Mouse (Mus musculus) hindbrain, embryonic 16.5 days (tissue): ENCODE measurements around the gene Gm49369. TPM values are rescaled to one million over a fixed set of nuclear protein-coding genes. Genes with fewer than 3 reads are reported as not detected.
"Not testable (repeated sequence)": the region's sequence is repeated elsewhere in the genome, so short reads cannot be mapped to it uniquely, and the experiment has no call there.

Experiments
- ATAC-seq: fragments of 200-750 bp; cut with Nextera tagmentation; 2 replicates; pipeline ENCODE4 v1.8.0; 2017; ENCODE audit warnings: moderate TSS enrichment, moderate library complexity
- H3K27ac ChIP-seq: fragments of 300-500 bp; sonication (generic); 2 replicates; pipeline ENCODE4 v1.5.1; 2014; ENCODE audit warnings: low read depth, mild to moderate bottlenecking, control low read depth, low read length, moderate library complexity
- H3K27me3 ChIP-seq: fragments of 300-500 bp; sonication (generic); replicated peaks from 2 replicates; pipeline ENCODE4 v1.6.1; 2014; ENCODE audit warnings: low read length; ENCODE audit not compliant: control insufficient read depth, insufficient read depth
- H3K36me3 ChIP-seq: fragments of 300-500 bp; sonication (generic); 2 replicates; pipeline ENCODE4 v1.6.1; 2014; ENCODE audit warnings: mild to moderate bottlenecking, low read length, moderate library complexity, mixed read lengths; ENCODE audit not compliant: control insufficient read depth, insufficient read depth
- H3K4me1 ChIP-seq: fragments of 300-500 bp; sonication (generic); 2 replicates; pipeline ENCODE4 v1.6.1; 2014; ENCODE audit warnings: low read depth, low read length; ENCODE audit not compliant: control insufficient read depth, insufficient read depth
- H3K4me2 ChIP-seq: fragments of 300-500 bp; sonication (generic); 2 replicates; pipeline ENCODE4 v1.6.1; 2014; ENCODE audit warnings: mild to moderate bottlenecking, low read length, control low read depth, moderate library complexity
- H3K4me3 ChIP-seq: fragments of 300-500 bp; sonication (generic); 2 replicates; pipeline ENCODE4 v1.5.1; 2014; ENCODE audit warnings: mild to moderate bottlenecking, low read length, control low read depth, moderate library complexity
- H3K9ac ChIP-seq: fragments of 300-500 bp; sonication (generic); 2 replicates; pipeline ENCODE4 v1.6.1; 2014; ENCODE audit warnings: low read depth, mild to moderate bottlenecking, control low read depth, low read length, moderate library complexity
- H3K9me3 ChIP-seq: fragments of 300-500 bp; sonication (generic); 2 replicates; pipeline ENCODE4 v1.6.1; 2014; ENCODE audit warnings: mild to moderate bottlenecking, low read length, moderate library complexity; ENCODE audit not compliant: control insufficient read depth
- WGBS: fragments of 180-500 bp; shearing (Covaris S2); extraction: QIAGEN DNeasy Blood & Tissue Kit; methylation state at CpG from one replicate; pipeline ENCODE4 v1.1.7; 2014; 5-methylcytosine and 5-hydroxymethylcytosine counted together
- polyA plus RNA-seq: library from polyadenylated mRNA; unstranded; fragments of >200 nt; fragmentation: Nextera tagmentation; extraction: Ambion mirVana; gene quantifications from 2 replicates; pipeline ENCODE4 v1.2.1, GENCODE M21; 2015

The Gm49369 gene
- polyA plus RNA-seq, 1 experiment from 2014 or later, result 6.4 TPM

DNA sequence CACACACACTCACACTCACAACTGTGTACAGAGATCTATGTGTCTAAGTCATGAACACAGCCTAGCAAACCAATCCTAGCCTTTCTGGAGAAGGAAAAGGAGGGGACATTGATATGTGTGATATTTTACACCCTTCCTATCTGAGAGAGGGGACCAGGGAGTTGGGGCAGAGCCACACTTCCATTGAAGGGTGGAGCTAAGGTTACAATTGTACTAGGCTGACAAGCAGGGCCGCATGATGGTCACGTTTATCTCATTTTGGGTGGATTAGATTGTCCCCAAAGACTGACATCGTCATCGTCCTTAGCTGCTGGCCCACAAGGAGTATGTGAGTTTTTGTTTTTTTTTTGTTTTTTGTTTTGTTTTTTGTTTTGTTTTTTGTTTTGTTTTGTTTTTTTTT lies 51.2 kb downstream of the Gm49369 start:
- no peak overlapping the region for H3K4me2 ChIP-seq
- H3K36me3 ChIP-seq, result no peaks in the 10 kb centered on the region
- no peak overlapping the region for H3K9ac ChIP-seq
- no peaks in the 10 kb centered on the region for H3K27me3 ChIP-seq
- H3K27ac ChIP-seq, result no peak overlapping the region
- H3K4me1 ChIP-seq, result no peaks in the 10 kb centered on the region
- ATAC-seq, result no peak
- H3K9me3 ChIP-seq, result no peaks in the 10 kb centered on the region
- no peak overlapping the region for H3K4me3 ChIP-seq
- WGBS, result 89% methylated on average over 4 of the region's 4 CpGs

DNA sequence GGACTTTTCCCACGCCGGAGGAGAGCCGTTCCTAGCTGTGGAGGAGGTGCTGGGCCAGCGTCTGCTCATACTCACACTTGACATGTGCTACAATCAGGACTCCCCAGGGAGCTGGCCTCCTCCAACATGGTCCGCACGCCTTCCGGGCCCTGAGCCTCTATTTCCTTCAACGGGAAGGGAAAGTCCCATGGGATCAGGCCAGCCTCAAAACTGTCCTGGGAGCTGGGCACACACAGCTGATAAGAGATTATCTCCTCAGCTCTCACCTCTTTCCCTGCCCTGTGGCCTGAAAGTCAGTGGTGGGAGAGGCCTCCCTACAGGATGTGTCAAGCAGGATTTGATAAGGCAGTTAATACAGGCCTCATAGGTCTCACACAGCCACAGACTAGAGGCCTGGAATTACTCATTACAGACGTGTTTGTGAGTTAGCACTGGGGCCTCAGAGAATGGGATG lies 52.2 kb downstream of the Gm49369 start:
- WGBS, result 63% methylated on average over 9 of the region's 9 CpGs
- H3K4me2 ChIP-seq, result no peak overlapping the region
- H3K4me3 ChIP-seq, result no peak overlapping the region
- H3K27me3 ChIP-seq, result no peaks in the 10 kb centered on the region
- H3K9me3 ChIP-seq, result no peaks in the 10 kb centered on the region
- H3K4me1 ChIP-seq, result no peaks in the 10 kb centered on the region
- no peaks in the 10 kb centered on the region for H3K36me3 ChIP-seq
- ATAC-seq, result no peak
- no peak overlapping the region for H3K27ac ChIP-seq
- no peak overlapping the region for H3K9ac ChIP-seq

DNA sequence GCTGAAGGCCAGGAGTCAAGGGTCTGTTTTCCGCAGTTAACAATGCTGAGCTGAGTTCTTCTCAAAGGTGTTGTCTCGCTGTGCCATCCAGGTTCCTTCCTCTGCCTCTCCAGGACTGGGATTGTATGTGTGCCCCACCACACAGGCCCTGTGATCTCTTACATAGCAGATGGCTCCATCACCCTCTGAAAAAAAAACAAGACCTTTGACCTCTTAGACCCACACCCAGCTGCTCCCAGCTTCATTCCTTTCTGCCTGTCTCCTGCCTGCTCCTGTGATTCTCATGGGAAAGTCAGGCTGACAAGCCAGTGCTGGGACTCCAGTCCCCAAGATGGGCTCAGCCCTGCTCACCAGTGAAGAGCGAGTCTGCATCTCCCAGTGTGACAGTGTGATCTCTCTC lies 54.0 kb downstream of the Gm49369 start:
- Histone ChIP-seq H3K9me3 (no peaks in the 10 kb centered on the region), H3K36me3 (no peaks in the 10 kb centered on the region), H3K4me3 (no peak overlapping the region), H3K4me1 (no peaks in the 10 kb centered on the region), H3K9ac (no peak overlapping the region), H3K4me2 (no peak overlapping the region), H3K27me3 (no peaks in the 10 kb centered on the region), H3K27ac (no peak overlapping the region)
- 63% methylated on average over 3 of the region's 3 CpGs for whole genome bisulfite sequencing
- ATAC-seq, result no peak

DNA sequence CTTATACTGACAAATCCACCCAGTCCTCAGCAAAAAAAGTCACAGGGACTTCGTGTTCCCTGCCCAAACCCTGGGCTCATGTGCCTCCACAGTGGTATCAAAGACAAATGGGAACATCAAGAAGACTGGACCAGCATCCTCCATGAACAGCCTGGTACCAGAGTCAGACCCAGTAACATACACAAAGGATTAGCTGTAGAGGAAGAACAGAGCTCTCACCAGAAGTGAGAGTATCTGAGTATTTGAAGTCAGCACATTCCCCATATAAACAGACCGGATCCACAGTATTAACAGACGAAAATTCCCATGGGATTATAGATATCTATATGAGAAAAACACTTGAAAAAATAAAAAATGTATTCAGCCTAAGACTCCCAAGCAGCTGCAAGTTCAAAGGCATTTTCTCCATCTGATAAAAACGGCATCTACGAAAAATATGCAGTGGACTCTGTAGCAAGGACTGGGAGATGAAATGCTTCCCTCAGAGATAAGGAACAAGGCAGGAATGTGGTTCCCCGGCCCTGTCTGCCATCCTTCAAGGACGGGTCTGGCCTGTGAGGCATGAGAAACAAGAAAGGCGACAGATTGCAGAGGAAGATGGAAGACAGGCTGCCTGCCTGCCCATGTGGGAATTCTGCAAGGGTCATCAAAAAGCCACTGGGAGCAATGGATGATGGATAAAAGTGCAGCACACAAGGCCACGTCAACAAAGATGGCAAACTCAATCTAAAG lies 55.6 kb downstream of the Gm49369 start:
- H3K36me3 ChIP-seq, result no peaks in the 10 kb centered on the region
- H3K4me2 ChIP-seq, result no peak overlapping the region
- no peaks in the 10 kb centered on the region for H3K4me1 ChIP-seq
- ATAC-seq, result no peak
- 70% methylated on average over 9 of the region's 9 CpGs for WGBS
- no peak overlapping the region for H3K4me3 ChIP-seq
- no peak overlapping the region for H3K27ac ChIP-seq
- no peaks in the 10 kb centered on the region for H3K9me3 ChIP-seq
- no peak overlapping the region for H3K9ac ChIP-seq
- no peaks in the 10 kb centered on the region for H3K27me3 ChIP-seq

DNA sequence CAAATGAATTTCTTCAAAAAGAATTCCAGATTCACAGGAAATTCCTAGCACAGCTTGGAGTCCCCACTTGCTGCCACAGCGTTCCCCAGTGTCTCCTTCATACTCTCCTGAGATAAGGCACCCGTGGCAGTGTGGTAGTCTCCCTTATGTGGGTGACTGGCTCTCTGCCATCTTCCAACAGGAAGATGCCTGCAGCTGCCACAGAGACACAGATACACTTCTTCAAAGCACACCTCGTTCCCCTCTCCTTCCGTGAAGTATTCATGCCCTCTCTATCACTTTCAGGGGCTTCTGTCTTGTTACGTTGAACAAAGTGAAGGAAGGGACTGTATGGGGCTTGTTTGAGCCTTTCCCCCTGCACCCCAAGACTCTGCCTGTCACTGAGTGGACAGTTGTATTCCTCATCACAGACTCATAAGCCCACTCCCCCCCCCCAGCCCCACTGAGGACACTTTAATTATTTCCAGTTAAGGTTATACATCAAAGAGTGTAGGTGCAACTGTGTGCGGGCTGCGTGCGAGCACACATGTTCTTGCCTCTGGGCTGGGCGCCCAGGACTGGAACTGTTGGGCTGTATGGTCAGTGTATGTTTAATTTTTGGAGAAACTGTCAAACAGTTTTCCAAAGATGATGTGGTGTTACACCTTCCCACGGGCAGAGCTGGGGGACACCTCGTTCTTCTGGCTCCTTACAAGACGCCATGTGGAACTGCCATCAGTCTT lies 58.9 kb downstream of the Gm49369 start:
- Histone ChIP-seq H3K9ac (no peak overlapping the region), H3K27me3 (no peaks in the 10 kb centered on the region), H3K4me2 (no peak overlapping the region), H3K4me3 (no peak overlapping the region), H3K27ac (no peak overlapping the region), H3K9me3 (no peaks in the 10 kb centered on the region), H3K4me1 (peaks cover 7% of the 10 kb centered on the region), H3K36me3 (no peaks in the 10 kb centered on the region)
- no peak for ATAC-seq
- WGBS, result 85% methylated on average over 12 of the region's 12 CpGs

DNA sequence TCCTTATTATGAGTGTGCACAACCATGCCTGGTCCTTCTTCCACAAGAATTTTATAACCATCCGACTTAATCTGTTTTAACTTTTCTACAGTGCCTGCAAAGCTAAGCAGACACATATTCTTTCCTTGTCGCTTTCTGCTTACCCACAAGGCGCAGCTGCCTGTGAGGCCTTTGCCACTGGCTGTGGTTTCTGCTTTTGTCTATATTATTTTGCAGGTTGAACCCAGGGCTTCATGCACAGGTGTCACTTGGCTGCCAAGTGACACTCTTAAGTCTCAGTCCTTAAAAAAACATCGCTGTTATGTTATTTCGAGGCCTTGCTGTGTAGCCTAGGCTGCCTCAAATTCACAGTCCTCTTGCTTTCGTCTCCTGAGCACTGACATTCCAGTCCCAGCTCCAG lies 59.8 kb downstream of the Gm49369 start:
- WGBS, result 93% methylated on average over 6 of the region's 6 CpGs
- Histone ChIP-seq H3K9me3 (no peaks in the 10 kb centered on the region), H3K9ac (no peak overlapping the region), H3K27ac (no peak overlapping the region), H3K36me3 (no peaks in the 10 kb centered on the region), H3K27me3 (no peaks in the 10 kb centered on the region), H3K4me2 (no peak overlapping the region), H3K4me3 (no peak overlapping the region), H3K4me1 (peaks cover 7% of the 10 kb centered on the region)
- ATAC-seq, result no peak

DNA sequence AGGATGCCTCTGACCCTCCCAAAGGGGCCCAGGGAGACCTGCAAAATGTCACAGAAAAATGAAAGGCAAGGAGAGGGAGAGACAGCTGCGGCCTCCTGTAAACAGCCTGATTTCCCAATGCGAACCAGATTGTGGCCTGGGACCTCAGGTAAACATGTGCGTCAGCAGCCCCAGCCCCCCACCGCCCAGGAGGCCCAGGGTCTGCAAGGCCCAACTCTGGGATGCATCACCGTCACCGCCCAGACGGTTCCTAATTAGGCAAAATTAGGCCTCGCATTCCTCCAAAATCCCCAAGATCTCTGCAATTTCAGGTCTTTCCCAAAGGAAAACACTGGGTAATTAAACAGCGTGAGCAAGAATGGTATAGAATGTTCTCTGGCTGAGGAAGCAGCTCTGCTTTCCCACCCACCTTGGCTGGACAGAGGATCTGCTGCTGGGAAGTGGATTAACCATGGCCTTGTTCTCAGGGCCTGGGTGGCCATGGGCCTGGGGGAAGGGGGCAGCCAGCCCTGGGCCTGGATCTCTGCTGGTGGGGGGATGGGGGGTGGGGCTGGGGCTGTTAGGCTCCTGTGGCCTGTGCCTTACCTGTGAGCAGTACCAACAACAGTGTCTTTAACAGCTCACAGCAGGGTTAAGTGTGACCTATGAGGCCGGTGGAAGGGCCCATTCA lies 60.7 kb downstream of the Gm49369 start:
- H3K4me1 ChIP-seq, H3K36me3 ChIP-seq, H3K27me3 ChIP-seq, H3K9me3 ChIP-seq, ATAC-seq, H3K4me3 ChIP-seq, H3K4me2 ChIP-seq, H3K27ac ChIP-seq, H3K9ac ChIP-seq: not testable (repeated sequence)
- WGBS, result 59% methylated on average over 3 of the region's 10 CpGs
